Mouse (Mus musculus): Measurements from ENCODE around the gene Gm20388. TPM values are rescaled to one million over a fixed set of nuclear protein-coding genes. Genes with fewer than 3 reads are reported as not detected.

The Gm20388 gene
- polyA plus RNA-seq, 1 experiment: 0.36 TPM

DNA sequence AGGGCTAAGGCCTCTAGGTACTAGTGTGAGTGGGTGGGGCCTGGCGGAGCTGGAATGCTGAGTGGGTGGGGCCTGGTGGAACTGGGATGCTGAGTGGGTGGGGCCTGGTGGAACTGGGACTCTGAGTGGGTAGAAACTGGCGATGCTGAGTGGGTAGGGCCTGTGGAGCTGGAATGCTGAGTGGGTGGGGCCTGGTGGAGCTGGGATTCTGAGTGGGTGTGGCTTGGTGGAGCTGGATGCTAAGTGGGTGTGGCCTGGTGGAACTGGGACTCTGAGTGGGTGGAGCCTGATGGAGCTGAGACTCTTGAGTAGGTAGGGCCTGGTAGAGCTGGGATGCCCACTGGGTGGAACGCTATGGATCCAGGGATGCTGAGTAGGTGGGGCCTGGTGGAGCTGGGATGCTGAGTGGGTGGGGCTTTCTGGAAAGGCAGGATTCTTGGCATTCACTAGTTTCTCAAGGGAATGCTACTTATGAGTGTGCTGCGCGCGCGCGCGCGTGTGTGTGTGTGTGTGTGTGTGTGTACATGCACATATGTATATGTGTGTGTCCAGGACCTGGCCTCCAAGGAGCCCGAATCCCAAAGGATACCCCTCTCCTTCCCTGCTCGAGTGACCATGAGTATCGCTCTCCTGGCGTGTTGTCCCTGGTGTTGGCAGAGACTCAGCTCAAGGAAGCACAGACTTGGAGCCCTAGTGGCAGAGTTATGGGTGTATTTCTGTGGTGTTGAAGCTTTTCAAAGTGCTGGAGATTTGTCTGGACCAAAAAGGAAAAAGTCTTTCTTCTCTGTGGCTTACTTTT, 608.3 kb downstream of the Gm20388 start:
- H3K27me3 ChIP-seq (ENCODE audit: control insufficient read depth): no peaks in the 10 kb centered on the region
- H3K36me3 ChIP-seq (ENCODE audit: control insufficient read depth): peaks cover 94% of the 10 kb centered on the region
- H3K4me3 ChIP-seq (replicated peaks): no peak overlapping the region
- H3K9me3 ChIP-seq (ENCODE audit: control insufficient read depth, low read length): no peaks in the 10 kb centered on the region
- no peak for TF ChIP-seq GATA1 (IDR thresholded peaks at IDR 0.05; ENCODE audit: low read length)
- no peak for TF ChIP-seq TAL1 (IDR thresholded peaks at IDR 0.05; ENCODE audit: low read length)
- peaks cover 90% of the 10 kb centered on the region for H3K4me1 ChIP-seq (ENCODE audit: control insufficient read depth)

DNA sequence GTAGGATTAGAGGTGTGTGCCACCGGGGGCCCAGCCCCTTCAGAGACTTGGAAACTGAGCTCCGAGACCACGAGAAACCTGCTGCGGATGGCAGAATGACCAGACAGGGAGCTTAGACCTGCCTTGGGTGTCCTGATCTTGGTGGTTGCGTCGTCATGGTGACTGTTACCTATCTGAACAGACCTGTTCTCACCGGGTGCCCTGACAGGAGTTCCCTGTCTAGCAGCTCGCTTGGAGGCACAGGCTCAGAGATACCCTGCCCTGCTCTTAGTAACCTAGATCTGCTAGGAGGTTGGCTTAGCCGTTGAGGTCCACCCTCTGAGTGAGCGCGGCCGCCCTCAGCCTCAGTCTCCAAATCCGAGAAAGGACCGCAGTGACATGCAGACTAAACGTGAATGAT, 609.6 kb downstream of the Gm20388 start:
- Histone ChIP-seq H3K4me3 (replicated peaks) (no peak overlapping the region), H3K27me3 (ENCODE audit: control insufficient read depth) (no peaks in the 10 kb centered on the region), H3K4me1 (ENCODE audit: control insufficient read depth) (peaks cover 94% of the 10 kb centered on the region), H3K9me3 (ENCODE audit: control insufficient read depth, low read length) (no peaks in the 10 kb centered on the region), H3K36me3 (ENCODE audit: control insufficient read depth) (peaks cover 92% of the 10 kb centered on the region)
- TF ChIP-seq GATA1 (IDR thresholded peaks at IDR 0.05; ENCODE audit: low read length) (no peak), TAL1 (IDR thresholded peaks at IDR 0.05; ENCODE audit: low read length) (no peak)

GRCm38 (mm10) chr8:120520707-120521590, 610.3 kb downstream of the Gm20388 start:
- no peaks in the 10 kb centered on the region for H3K9me3 ChIP-seq (ENCODE audit: control insufficient read depth, low read length)
- H3K36me3 ChIP-seq (ENCODE audit: control insufficient read depth): peaks cover 92% of the 10 kb centered on the region
- peaks cover 94% of the 10 kb centered on the region for H3K4me1 ChIP-seq (ENCODE audit: control insufficient read depth)
- no peaks in the 10 kb centered on the region for H3K27me3 ChIP-seq (ENCODE audit: control insufficient read depth)
- no peak for TF ChIP-seq GATA1 (IDR thresholded peaks at IDR 0.05; ENCODE audit: low read length)
- no peak for TF ChIP-seq TAL1 (IDR thresholded peaks at IDR 0.05; ENCODE audit: low read length)
- H3K4me3 ChIP-seq (replicated peaks): no peak overlapping the region

- Histone ChIP-seq H3K36me3 (ENCODE audit: control insufficient read depth) (peaks cover 94% of the 10 kb centered on the region), H3K9me3 (ENCODE audit: control insufficient read depth, low read length) (no peaks in the 10 kb centered on the region), H3K27me3 (ENCODE audit: control insufficient read depth) (no peaks in the 10 kb centered on the region), H3K4me1 (ENCODE audit: control insufficient read depth) (peaks cover 95% of the 10 kb centered on the region), H3K4me3 (replicated peaks) (no peak overlapping the region)
- TF ChIP-seq TAL1 (IDR thresholded peaks at IDR 0.05; ENCODE audit: low read length) (no peak), GATA1 (IDR thresholded peaks at IDR 0.05; ENCODE audit: low read length) (no peak)
These were observed 610.9 kb downstream of the Gm20388 start for GRCm38 (mm10) chr8:120521591-120521965.

GRCm38 (mm10) chr8:120523641-120524040, 613.0 kb downstream of the Gm20388 start:
- Histone ChIP-seq H3K27me3 (ENCODE audit: control insufficient read depth) (no peaks in the 10 kb centered on the region), H3K36me3 (ENCODE audit: control insufficient read depth) (peaks cover 93% of the 10 kb centered on the region), H3K4me3 (replicated peaks) (no peak overlapping the region), H3K9me3 (ENCODE audit: control insufficient read depth, low read length) (no peaks in the 10 kb centered on the region), H3K4me1 (ENCODE audit: control insufficient read depth) (peaks cover 96% of the 10 kb centered on the region)
- TF ChIP-seq TAL1 (IDR thresholded peaks at IDR 0.05; ENCODE audit: low read length) (no peak), GATA1 (IDR thresholded peaks at IDR 0.05; ENCODE audit: low read length) (no peak)

DNA sequence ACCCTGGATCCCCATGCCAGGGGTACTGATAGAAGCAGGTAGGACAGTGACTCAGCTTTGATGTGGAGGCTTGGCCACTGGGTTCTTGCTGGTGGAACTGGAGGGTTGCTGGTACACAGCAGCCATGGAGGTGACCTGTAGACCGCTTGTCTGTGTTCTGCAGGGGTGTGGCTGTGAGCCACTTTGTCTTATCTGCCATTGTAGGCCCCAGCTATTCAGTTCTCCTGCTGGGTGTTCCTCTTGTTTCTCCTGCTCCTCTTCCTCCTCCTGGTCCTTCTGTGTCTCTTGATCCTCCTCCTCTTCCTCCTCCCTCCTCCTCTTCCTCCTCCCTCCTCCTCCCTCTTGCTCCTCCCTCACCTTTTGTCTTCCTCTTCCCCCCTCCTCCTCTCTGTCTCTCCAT, 614.5 kb downstream of the Gm20388 start:
- H3K27me3 ChIP-seq (ENCODE audit: control insufficient read depth): no peaks in the 10 kb centered on the region
- H3K4me1 ChIP-seq (ENCODE audit: control insufficient read depth): peaks cover 90% of the 10 kb centered on the region
- H3K36me3 ChIP-seq (ENCODE audit: control insufficient read depth): peaks cover 89% of the 10 kb centered on the region

GRCm38 (mm10) chr8:120525832-120526231, 615.2 kb downstream of the Gm20388 start:
- Histone ChIP-seq H3K36me3 (ENCODE audit: control insufficient read depth) (peaks cover 86% of the 10 kb centered on the region), H3K4me3 (replicated peaks) (no peak overlapping the region), H3K27me3 (ENCODE audit: control insufficient read depth) (no peaks in the 10 kb centered on the region), H3K9me3 (ENCODE audit: control insufficient read depth, low read length) (no peaks in the 10 kb centered on the region), H3K4me1 (ENCODE audit: control insufficient read depth) (peaks cover 86% of the 10 kb centered on the region)
- TF ChIP-seq GATA1 (IDR thresholded peaks at IDR 0.05; ENCODE audit: low read length) (no peak), TAL1 (IDR thresholded peaks at IDR 0.05; ENCODE audit: low read length) (no peak)

More for the DNA sequence above, 614.5 kb downstream of the Gm20388 start:
- Histone ChIP-seq H3K4me3 (replicated peaks) (peak overlapping the region; percentile 24), H3K9me3 (ENCODE audit: control insufficient read depth, low read length) (no peaks in the 10 kb centered on the region)
- TF ChIP-seq TAL1 (IDR thresholded peaks at IDR 0.05; ENCODE audit: low read length) (no peak), GATA1 (IDR thresholded peaks at IDR 0.05; ENCODE audit: low read length) (no peak)

- peaks cover 87% of the 10 kb centered on the region for H3K4me1 ChIP-seq (ENCODE audit: control insufficient read depth)
- no peaks in the 10 kb centered on the region for H3K9me3 ChIP-seq (ENCODE audit: control insufficient read depth, low read length)
- TF ChIP-seq GATA1 (IDR thresholded peaks at IDR 0.05; ENCODE audit: low read length) (no peak), TAL1 (IDR thresholded peaks at IDR 0.05; ENCODE audit: low read length) (no peak)
- H3K27me3 ChIP-seq (ENCODE audit: control insufficient read depth): no peaks in the 10 kb centered on the region
- H3K36me3 ChIP-seq (ENCODE audit: control insufficient read depth): peaks cover 87% of the 10 kb centered on the region
- no peak overlapping the region for H3K4me3 ChIP-seq (replicated peaks)
These were observed 615.9 kb downstream of the Gm20388 start for GRCm38 (mm10) chr8:120526577-120526976.

- H3K4me3 ChIP-seq (replicated peaks): no peak overlapping the region
These were observed 617.7 kb downstream of the Gm20388 start for GRCm38 (mm10) chr8:120528332-120528731.

More at GRCm38 (mm10) chr8:120528332-120528731, 617.7 kb downstream of the Gm20388 start:
- peaks cover 88% of the 10 kb centered on the region for H3K4me1 ChIP-seq (ENCODE audit: control insufficient read depth)
- H3K9me3 ChIP-seq (ENCODE audit: control insufficient read depth, low read length): no peaks in the 10 kb centered on the region
- peaks cover 2% of the 10 kb centered on the region; the same call in 1 of the 2 replicates for H3K27me3 ChIP-seq (ENCODE audit: control insufficient read depth)
- no peak for TF ChIP-seq TAL1 (IDR thresholded peaks at IDR 0.05; ENCODE audit: low read length)
- no peak for TF ChIP-seq GATA1 (IDR thresholded peaks at IDR 0.05; ENCODE audit: low read length)
- peaks cover 75% of the 10 kb centered on the region for H3K36me3 ChIP-seq (ENCODE audit: control insufficient read depth)

Data from erythroblast, embryonic 14.5 days (primary cell).